ENCODE assay signal across 26 mouse cellular contexts in the genomic region with DNA sequence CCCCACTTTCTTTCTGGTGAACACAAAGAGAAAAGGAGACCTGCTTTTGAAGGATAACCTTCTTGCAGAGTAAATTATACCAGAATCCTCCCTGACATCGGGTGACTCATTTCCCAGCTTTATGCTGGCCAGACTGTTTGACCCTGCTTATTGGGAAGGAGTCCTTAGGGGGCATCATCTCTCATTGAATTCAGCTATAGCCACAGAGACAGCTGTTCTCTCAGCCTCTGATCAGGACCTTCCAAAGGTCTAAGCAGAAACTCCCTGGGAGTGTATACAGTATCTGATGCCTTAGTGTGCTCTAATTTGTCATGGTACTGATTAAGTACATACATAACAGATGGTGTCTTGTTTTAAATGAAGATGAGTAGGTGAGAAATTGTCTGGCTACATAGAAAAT.
DNase-seq lines count a peak whose midpoint lies in the region; ATAC-seq and TF ChIP-seq lines count a peak whose summit lies in the region.
"Had no signal": no experiment of that assay in that cellular context is flagged by ENCODE, and none has a peak within 500 bp of the region (broad histone marks: within the 10 kb centered on the region; RNA-seq: fewer than 3 reads in every experiment).

No protein-coding gene starts in this region.

- no peak for ATAC-seq in forebrain, embryonic 14.5 days
- ATAC-seq in forebrain, embryonic 11.5 days (replicated peaks; ENCODE audit: low FRiP score): no peak
- ATAC-seq in hindbrain, embryonic 12.5 days (ENCODE audit: low FRiP score): peak; percentile 69
- ATAC-seq in hindbrain, embryonic 16.5 days: no peak
- ATAC-seq in midbrain, embryonic 13.5 days: peak; percentile 55; the same call in 1 of the 2 replicates
- ATAC-seq in midbrain, postnatal 0 days (ENCODE audit: low FRiP score): no peak; the same call in 1 of the 2 replicates
- ATAC-seq: intestine, embryonic 16.5 days had no signal

- H3K36me3 ChIP-seq in forebrain, embryonic 14.5 days (ENCODE audit: control insufficient read depth, insufficient read depth, low read length): no peaks in the 10 kb centered on the region
- no peaks in the 10 kb centered on the region for H3K36me3 ChIP-seq in forebrain, embryonic 11.5 days (ENCODE audit: control insufficient read depth, insufficient read depth, low read length)
- H3K36me3 ChIP-seq in hindbrain, embryonic 12.5 days: no peaks in the 10 kb centered on the region
- no peaks in the 10 kb centered on the region for H3K36me3 ChIP-seq in hindbrain, embryonic 16.5 days (ENCODE audit: control insufficient read depth, insufficient read depth, low read length)
- H3K36me3 ChIP-seq in midbrain, embryonic 13.5 days: no peaks in the 10 kb centered on the region
- no peaks in the 10 kb centered on the region for H3K36me3 ChIP-seq in midbrain, postnatal 0 days (ENCODE audit: insufficient read depth, low read length)
- H3K36me3 ChIP-seq: neural tube, embryonic 12.5 days had no signal

- no peaks in the 10 kb centered on the region for H3K9me3 ChIP-seq in forebrain, embryonic 14.5 days (replicated peaks; ENCODE audit: control insufficient read depth, low read length)
- no peaks in the 10 kb centered on the region for H3K9me3 ChIP-seq in forebrain, embryonic 11.5 days (ENCODE audit: control insufficient read depth, low read length)
- no peaks in the 10 kb centered on the region for H3K9me3 ChIP-seq in hindbrain, embryonic 12.5 days (replicated peaks)
- no peaks in the 10 kb centered on the region for H3K9me3 ChIP-seq in hindbrain, embryonic 16.5 days (ENCODE audit: control insufficient read depth, low read length)
- H3K9me3 ChIP-seq in midbrain, embryonic 13.5 days: no peaks in the 10 kb centered on the region
- H3K9me3 ChIP-seq in midbrain, postnatal 0 days (ENCODE audit: low read length): no peaks in the 10 kb centered on the region
- H3K9me3 ChIP-seq: neural tube, embryonic 12.5 days had no signal

- WGBS in forebrain, embryonic 14.5 days: 63% methylated on average over 1 of the region's 1 CpGs
- 54% methylated on average over 1 of the region's 1 CpGs for WGBS in forebrain, embryonic 11.5 days
- 46% methylated on average over 1 of the region's 1 CpGs for WGBS in hindbrain, embryonic 12.5 days
- 21% methylated on average over 1 of the region's 1 CpGs for WGBS in hindbrain, embryonic 16.5 days
- WGBS in midbrain, embryonic 13.5 days: 41% methylated on average over 1 of the region's 1 CpGs
- WGBS in midbrain, postnatal 0 days: 25% methylated on average over 1 of the region's 1 CpGs

- peak; percentile 35 for DNase-seq in forebrain, embryonic 14.5 days (ENCODE audit: low spot score)
- DNase-seq in forebrain, embryonic 11.5 days (ENCODE audit: low spot score): no peak
- peak; percentile 12 for DNase-seq in midbrain, postnatal 0 days (ENCODE audit: low spot score)
- DNase-seq in ovary, postnatal 36 days (ENCODE audit: low spot score): no peak
- DNase-seq: adrenal gland, postnatal 25 days; B cell, adult 2 months; cerebellum, adult 18-20 months; cerebellum, postnatal 10 days; gastrocnemius, postnatal 10 days; kidney, adult 8-10 months; layer of hippocampus, postnatal 36 days; liver; lung, embryonic 14.5 days; lung, postnatal 14 days; right cerebral cortex, postnatal 4 days; thymus, adult 18-20 months; thymus, postnatal 25 days had no signal

- H3K9ac ChIP-seq in forebrain, embryonic 14.5 days (ENCODE audit: low read length): no peak overlapping the region
- H3K9ac ChIP-seq in forebrain, embryonic 11.5 days (ENCODE audit: low read length): no peak overlapping the region
- no peak overlapping the region for H3K9ac ChIP-seq in hindbrain, embryonic 12.5 days
- no peak overlapping the region for H3K9ac ChIP-seq in hindbrain, embryonic 16.5 days (ENCODE audit: low read depth, low read length)
- no peak overlapping the region for H3K9ac ChIP-seq in midbrain, embryonic 13.5 days (replicated peaks)
- H3K9ac ChIP-seq in midbrain, postnatal 0 days (replicated peaks; ENCODE audit: low read length, poor library complexity, severe bottlenecking): no peak overlapping the region
- H3K9ac ChIP-seq: liver, embryonic 14.5 days; lung, embryonic 14.5 days; neural tube, embryonic 12.5 days had no signal

- no peaks in the 10 kb centered on the region for H3K27me3 ChIP-seq in forebrain, embryonic 14.5 days (replicated peaks; ENCODE audit: control insufficient read depth, insufficient read depth, low read length)
- H3K27me3 ChIP-seq in forebrain, embryonic 11.5 days (ENCODE audit: control insufficient read depth, insufficient read depth, low read length): no peaks in the 10 kb centered on the region
- no peaks in the 10 kb centered on the region for H3K27me3 ChIP-seq in hindbrain, embryonic 12.5 days
- no peaks in the 10 kb centered on the region for H3K27me3 ChIP-seq in hindbrain, embryonic 16.5 days (replicated peaks; ENCODE audit: control insufficient read depth, insufficient read depth, low read length)
- no peaks in the 10 kb centered on the region for H3K27me3 ChIP-seq in midbrain, embryonic 13.5 days
- H3K27me3 ChIP-seq in midbrain, postnatal 0 days (ENCODE audit: insufficient read depth, low read length): no peaks in the 10 kb centered on the region
- H3K27me3 ChIP-seq: neural tube, embryonic 12.5 days had no signal

- H3K4me1 ChIP-seq in forebrain, embryonic 14.5 days (ENCODE audit: control insufficient read depth, insufficient read depth, low read length): no peaks in the 10 kb centered on the region
- H3K4me1 ChIP-seq in forebrain, embryonic 11.5 days (replicated peaks; ENCODE audit: control insufficient read depth, insufficient read depth, low read length): no peaks in the 10 kb centered on the region
- H3K4me1 ChIP-seq in hindbrain, embryonic 12.5 days: no peaks in the 10 kb centered on the region
- no peaks in the 10 kb centered on the region for H3K4me1 ChIP-seq in hindbrain, embryonic 16.5 days (ENCODE audit: control insufficient read depth, insufficient read depth, low read depth, low read length)
- no peaks in the 10 kb centered on the region for H3K4me1 ChIP-seq in midbrain, embryonic 13.5 days (replicated peaks)
- no peaks in the 10 kb centered on the region for H3K4me1 ChIP-seq in midbrain, postnatal 0 days (ENCODE audit: insufficient read depth, low read length)
- H3K4me1 ChIP-seq: neural tube, embryonic 12.5 days had no signal

- H3K4me2 ChIP-seq in forebrain, embryonic 14.5 days (ENCODE audit: low read length): no peak overlapping the region
- H3K4me2 ChIP-seq in forebrain, embryonic 11.5 days (ENCODE audit: low read depth, low read length, severe bottlenecking): no peak overlapping the region
- no peak overlapping the region for H3K4me2 ChIP-seq in hindbrain, embryonic 12.5 days (replicated peaks)
- no peak overlapping the region for H3K4me2 ChIP-seq in hindbrain, embryonic 16.5 days (ENCODE audit: low read length)
- H3K4me2 ChIP-seq in midbrain, embryonic 13.5 days (replicated peaks): no peak overlapping the region
- no peak overlapping the region for H3K4me2 ChIP-seq in midbrain, postnatal 0 days (ENCODE audit: low read depth, low read length, poor library complexity, severe bottlenecking)
- H3K4me2 ChIP-seq: lung, embryonic 14.5 days; neural tube, embryonic 12.5 days had no signal

- no peak overlapping the region for H3K4me3 ChIP-seq in forebrain, embryonic 14.5 days (ENCODE audit: low read depth, low read length)
- no peak overlapping the region for H3K4me3 ChIP-seq in forebrain, embryonic 11.5 days (ENCODE audit: low read depth, low read length)
- H3K4me3 ChIP-seq in hindbrain, embryonic 12.5 days: no peak overlapping the region
- H3K4me3 ChIP-seq in hindbrain, embryonic 16.5 days (ENCODE audit: low read length): no peak overlapping the region
- H3K4me3 ChIP-seq in midbrain, embryonic 13.5 days (replicated peaks): no peak overlapping the region
- no peak overlapping the region for H3K4me3 ChIP-seq in midbrain, postnatal 0 days (ENCODE audit: low read depth, low read length)
- H3K4me3 ChIP-seq: myocyte; neural tube, embryonic 12.5 days had no signal

- no peak overlapping the region for H3K27ac ChIP-seq in forebrain, embryonic 14.5 days (ENCODE audit: low read depth, low read length)
- H3K27ac ChIP-seq in forebrain, embryonic 11.5 days (ENCODE audit: low read depth, low read length): no peak overlapping the region
- H3K27ac ChIP-seq in hindbrain, embryonic 12.5 days: no peak overlapping the region
- no peak overlapping the region for H3K27ac ChIP-seq in hindbrain, embryonic 16.5 days (ENCODE audit: low read depth, low read length)
- H3K27ac ChIP-seq in midbrain, embryonic 13.5 days: no peak overlapping the region
- no peak overlapping the region for H3K27ac ChIP-seq in midbrain, postnatal 0 days (ENCODE audit: low read depth, low read length)
- H3K27ac ChIP-seq: kidney, postnatal 0 days; liver, embryonic 14.5 days; neural tube, embryonic 12.5 days; stomach, postnatal 0 days had no signal

- TF ChIP-seq CTCF in midbrain, postnatal 0 days (IDR thresholded peaks at IDR 0.05): no peak

Comparison
In these comparisons a context has a peak if more than half of its experiments do, and no peak if none do; other contexts are left out.
1. ATAC-seq: peak in hindbrain, embryonic 12.5 days (single experiment) and midbrain, embryonic 13.5 days (single experiment); none in forebrain, embryonic 14.5 days (single experiment), forebrain, embryonic 11.5 days (single experiment), hindbrain, embryonic 16.5 days (single experiment) and midbrain, postnatal 0 days (single experiment).
2. DNase-seq: peak in forebrain, embryonic 14.5 days (single experiment) and midbrain, postnatal 0 days (single experiment); none in forebrain, embryonic 11.5 days (single experiment) and ovary, postnatal 36 days (single experiment).